ENCODE assay signal across 23 mouse cellular contexts in the genomic region with DNA sequence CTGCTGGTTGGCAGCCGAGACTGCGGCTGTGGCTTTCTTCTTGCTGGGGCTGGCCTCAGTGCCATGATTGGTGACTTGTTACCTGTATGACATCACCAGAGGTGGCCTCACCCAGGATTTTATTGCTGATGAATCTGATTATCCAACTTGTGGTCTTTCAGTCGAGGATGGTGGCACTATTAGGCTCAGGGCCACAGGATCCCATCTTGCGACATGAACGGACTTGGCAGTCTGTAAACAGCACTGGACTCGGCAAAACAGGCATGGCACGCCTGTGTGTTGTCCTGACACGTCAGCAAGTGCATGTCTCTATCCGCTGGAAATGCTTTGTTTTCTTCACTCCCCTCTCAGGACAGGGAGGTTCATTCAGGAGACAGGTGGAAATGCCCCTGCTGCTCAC. TPM values are rescaled to one million over a fixed set of nuclear protein-coding genes. Genes with fewer than 3 reads are reported as not detected.
DNase-seq lines count a peak whose midpoint lies in the region; ATAC-seq lines count a peak whose summit lies in the region.
"Had no signal": no experiment of that assay in that cellular context is flagged by ENCODE, and none has a peak within 500 bp of the region (broad histone marks: within the 10 kb centered on the region; RNA-seq: fewer than 3 reads in every experiment).

No protein-coding gene starts in this region.

- ATAC-seq in embryonic facial prominence, embryonic 13.5 days (ENCODE audit: insufficient number of reproducible peaks, insufficient read depth, low FRiP score, low TSS enrichment, low read depth), result no peak
- no peak for ATAC-seq in heart, embryonic 12.5 days (ENCODE audit: insufficient number of reproducible peaks, low FRiP score)
- ATAC-seq: activated CD4-positive, CD25-positive, alpha-beta regulatory T cell, adult 4 months; forebrain, embryonic 15.5 days had no signal

- no peaks in the 10 kb centered on the region for H3K4me1 ChIP-seq in embryonic facial prominence, embryonic 13.5 days
- no peaks in the 10 kb centered on the region; the same call in 1 of the 2 replicates for H3K4me1 ChIP-seq in embryonic facial prominence, embryonic 10.5 days
- no peaks in the 10 kb centered on the region for H3K4me1 ChIP-seq in heart, embryonic 12.5 days (replicated peaks)
- H3K4me1 ChIP-seq: embryonic facial prominence, embryonic 12.5 days; forebrain, embryonic 15.5 days; heart, embryonic 10.5 days; hindbrain, embryonic 12.5 days had no signal

- no peak overlapping the region for H3K4me2 ChIP-seq in embryonic facial prominence, embryonic 13.5 days
- H3K4me2 ChIP-seq in heart, embryonic 12.5 days, result no peak overlapping the region
- H3K4me2 ChIP-seq: embryonic facial prominence, embryonic 12.5 days; forebrain, embryonic 12.5 days; forebrain, embryonic 15.5 days; hindbrain, embryonic 12.5 days; hindbrain, embryonic 15.5 days had no signal

- H3K4me3 ChIP-seq in embryonic facial prominence, embryonic 13.5 days, result no peak overlapping the region
- no peak overlapping the region for H3K4me3 ChIP-seq in embryonic facial prominence, embryonic 10.5 days
- no peak overlapping the region for H3K4me3 ChIP-seq in heart, embryonic 12.5 days
- H3K4me3 ChIP-seq: embryonic facial prominence, embryonic 12.5 days; erythroblast, embryonic 14.5 days; forebrain, embryonic 12.5 days; forebrain, embryonic 15.5 days; heart, adult 2 months; heart, embryonic 10.5 days; hindbrain, embryonic 12.5 days; hindbrain, embryonic 15.5 days had no signal

- H3K9ac ChIP-seq in embryonic facial prominence, embryonic 13.5 days, result 0 out of 2 replicates have a peak overlapping the region, but pooled peaks have one; percentile 11
- no peak overlapping the region for H3K9ac ChIP-seq in heart, embryonic 12.5 days
- H3K9ac ChIP-seq: embryonic facial prominence, embryonic 12.5 days; forebrain, embryonic 12.5 days; forebrain, embryonic 15.5 days; hindbrain, embryonic 12.5 days; hindbrain, embryonic 15.5 days had no signal

- DNase-seq in embryonic facial prominence, embryonic 10.5 days (ENCODE audit: low spot score), result no peak
- peak; percentile 52 to 75 for DNase-seq in urinary bladder, adult 18-20 months (ENCODE audit: low spot score in 2 of 2)
- no peak for DNase-seq in urinary bladder, postnatal 10 days (ENCODE audit: low spot score)
- peak; percentile 65 for DNase-seq in urinary bladder, postnatal 14 days (ENCODE audit: low spot score)
- DNase-seq in layer of hippocampus, adult 9-10 months (ENCODE audit: low spot score), result no peak
- DNase-seq: adrenal gland, adult 8-10 months; adrenal gland, postnatal 25 days; cerebellum, adult 11-12 months; cerebellum, adult 8-10 months; cerebellum, postnatal 10 days; cerebellum, postnatal 36 days; gastrocnemius, postnatal 25 days; heart, adult 2 months had no signal

- H3K27me3 ChIP-seq in embryonic facial prominence, embryonic 13.5 days, result no peaks in the 10 kb centered on the region
- no peaks in the 10 kb centered on the region for H3K27me3 ChIP-seq in embryonic facial prominence, embryonic 10.5 days (replicated peaks; ENCODE audit: low read depth, poor library complexity, severe bottlenecking)
- H3K27me3 ChIP-seq in heart, embryonic 12.5 days (replicated peaks), result peaks cover 5% of the 10 kb centered on the region; the same call in 1 of the 2 replicates
- H3K27me3 ChIP-seq: embryonic facial prominence, embryonic 12.5 days; forebrain, embryonic 12.5 days; forebrain, embryonic 15.5 days; hindbrain, embryonic 12.5 days; hindbrain, embryonic 15.5 days had no signal

- WGBS in embryonic facial prominence, embryonic 13.5 days, result 74% methylated on average over 9 of the region's 9 CpGs
- WGBS in embryonic facial prominence, embryonic 10.5 days, result 83% methylated on average over 9 of the region's 9 CpGs
- WGBS in heart, embryonic 12.5 days, result 66% methylated on average over 9 of the region's 9 CpGs

- H3K9me3 ChIP-seq in embryonic facial prominence, embryonic 13.5 days, result no peaks in the 10 kb centered on the region
- no peaks in the 10 kb centered on the region for H3K9me3 ChIP-seq in embryonic facial prominence, embryonic 10.5 days
- H3K9me3 ChIP-seq in heart, embryonic 12.5 days (replicated peaks), result no peaks in the 10 kb centered on the region
- H3K9me3 ChIP-seq: embryonic facial prominence, embryonic 12.5 days; forebrain, embryonic 12.5 days; forebrain, embryonic 15.5 days; heart, embryonic 10.5 days; hindbrain, embryonic 12.5 days; hindbrain, embryonic 15.5 days had no signal

- H3K27ac ChIP-seq in embryonic facial prominence, embryonic 13.5 days, result no peak overlapping the region
- H3K27ac ChIP-seq in embryonic facial prominence, embryonic 10.5 days (replicated peaks), result no peak overlapping the region
- H3K27ac ChIP-seq in heart, embryonic 12.5 days (ENCODE audit: poor library complexity, severe bottlenecking), result no peak overlapping the region
- H3K27ac ChIP-seq: embryonic facial prominence, embryonic 12.5 days; forebrain, embryonic 12.5 days; forebrain, embryonic 15.5 days; heart, adult 2 months; heart, embryonic 10.5 days; hindbrain, embryonic 12.5 days; hindbrain, embryonic 15.5 days had no signal

- H3K36me3 ChIP-seq in embryonic facial prominence, embryonic 13.5 days, result peaks cover 36% of the 10 kb centered on the region
- peaks cover 14% of the 10 kb centered on the region for H3K36me3 ChIP-seq in embryonic facial prominence, embryonic 10.5 days (replicated peaks)
- H3K36me3 ChIP-seq in heart, embryonic 12.5 days, result no peaks in the 10 kb centered on the region
- H3K36me3 ChIP-seq: heart, embryonic 10.5 days had no signal

RNA-seq across cellular contexts. Expression of a gene that starts 27.8 kb away (rescaled TPM):
- 2.2 and 3.1 TPM in 2 replicates for polyA plus RNA-seq in embryonic facial prominence, embryonic 13.5 days (2015; fragmentation: Nextera tagmentation; extraction: Ambion mirVana)
- polyA plus RNA-seq in embryonic facial prominence, embryonic 10.5 days (2016; fragmentation: Nextera tagmentation; extraction: Ambion mirVana), result 0.96 and 1.2 TPM in 2 replicates
- 1.0 TPM in 2 replicates for polyA plus RNA-seq in heart, embryonic 12.5 days (2016; fragmentation: Nextera tagmentation; extraction: Ambion mirVana)
- polyA plus RNA-seq: activated CD4-positive, CD25-positive, alpha-beta regulatory T cell, adult 4 months; erythroblast, embryonic 14.5 days had no signal

RNA-seq across cellular contexts. Expression of a gene that starts 33.6 kb away (rescaled TPM):
- polyA plus RNA-seq in embryonic facial prominence, embryonic 13.5 days (2015; fragmentation: Nextera tagmentation; extraction: Ambion mirVana), result 13.1 and 14.3 TPM in 2 replicates
- polyA plus RNA-seq in embryonic facial prominence, embryonic 10.5 days (2016; fragmentation: Nextera tagmentation; extraction: Ambion mirVana), result 8.2 and 9.0 TPM in 2 replicates
- polyA plus RNA-seq in heart, embryonic 12.5 days (2016; fragmentation: Nextera tagmentation; extraction: Ambion mirVana), result 2.9 and 3.6 TPM in 2 replicates

Comparison
In these comparisons a context has a peak if more than half of its experiments do, and no peak if none do; other contexts are left out.
1. DNase-seq: peak in urinary bladder, adult 18-20 months (2 of 2) and urinary bladder, postnatal 14 days (single experiment); none in embryonic facial prominence, embryonic 10.5 days (single experiment), urinary bladder, postnatal 10 days (single experiment) and layer of hippocampus, adult 9-10 months (single experiment).